Mouse (Mus musculus) kidney, adult 2 months (tissue): ENCODE data around the gene Scgb1a1.
"Not testable (repeated sequence)": the region's sequence is repeated elsewhere in the genome, so short reads cannot be mapped to it uniquely, and the experiment has no call there.

Source experiments
- CTCF ChIP-seq: fragments of 200-500 bp; conservative IDR thresholded peaks from 2 replicates; pipeline ENCODE4 v1.5.1; 2011; ENCODE audit warnings: low read depth, mild to moderate bottlenecking, control low read depth, low read length, moderate library complexity, mixed read lengths; ENCODE audit not compliant: insufficient read depth, insufficient read length
- POLR2A ChIP-seq: fragments of 200-500 bp; IDR thresholded peaks from one replicate; pipeline ENCODE4 v1.6.1; 2011; ENCODE audit warnings: low read depth, low read length, control low read depth

GRCm38 (mm10) chr19:9051985-9052384, 35.8 kb downstream of the Scgb1a1 start:
- TF ChIP-seq CTCF, POLR2A: not testable (repeated sequence)
